Mouse (Mus musculus): Measurements from ENCODE around the gene Erc1. TPM values are rescaled to one million over a fixed set of nuclear protein-coding genes. Genes with fewer than 3 reads are reported as not detected.
A peak's percentile ranks its signal among the peaks of the same experiment; 100 is the strongest.

Gene Erc1
- polyA plus RNA-seq, 1 experiment from 2014 or later, result 6.5 TPM

GRCm38 (mm10) chr6:119590872-119591271 is 257.1 kb downstream of the Erc1 start:
- no peak overlapping the region for H3K9ac ChIP-seq (ENCODE audit: low read length)
- H3K4me1 ChIP-seq (replicated peaks; ENCODE audit: control insufficient read depth, insufficient read depth), result peaks cover 5% of the 10 kb centered on the region; the same call in 1 of the 2 replicates
- no peaks in the 10 kb centered on the region for H3K27me3 ChIP-seq (ENCODE audit: control insufficient read depth, insufficient read depth, low read length)
- TF ChIP-seq CTCF (IDR thresholded peaks at IDR 0.05; ENCODE audit: low read depth) (no peak), EP300 (optimal IDR thresholded peaks at IDR 0.05) (no peak)
- no peak for ATAC-seq (ENCODE audit: low FRiP score, low TSS enrichment)
- H3K9me3 ChIP-seq (ENCODE audit: control insufficient read depth, low read length), result no peaks in the 10 kb centered on the region
- no peak overlapping the region for H3K4me2 ChIP-seq (replicated peaks; ENCODE audit: low read depth)
- 67% methylated on average over 2 of the region's 2 CpGs for WGBS
- no peak overlapping the region for H3K4me3 ChIP-seq (ENCODE audit: low read depth, low read length)
- peak overlapping the region; percentile 65 for H3K27ac ChIP-seq (replicated peaks)
- no peaks in the 10 kb centered on the region for H3K36me3 ChIP-seq (ENCODE audit: control insufficient read depth, insufficient read depth, low read length)
- DNase-seq (ENCODE audit: low spot score), result no peak

GRCm38 (mm10) chr6:119587897-119588296 is 260.1 kb downstream of the Erc1 start:
- H3K36me3 ChIP-seq (ENCODE audit: control insufficient read depth, insufficient read depth, low read length), result no peaks in the 10 kb centered on the region
- DNase-seq (ENCODE audit: low spot score) (no peak), ATAC-seq (ENCODE audit: low FRiP score, low TSS enrichment) (no peak)
- no peak overlapping the region for H3K4me3 ChIP-seq (ENCODE audit: low read depth, low read length)
- no peaks in the 10 kb centered on the region for H3K27me3 ChIP-seq (ENCODE audit: control insufficient read depth, insufficient read depth, low read length)
- no peaks in the 10 kb centered on the region for H3K9me3 ChIP-seq (ENCODE audit: control insufficient read depth, low read length)
- H3K4me1 ChIP-seq (replicated peaks; ENCODE audit: control insufficient read depth, insufficient read depth), result peaks cover 5% of the 10 kb centered on the region; the same call in 1 of the 2 replicates
- no peak overlapping the region for H3K4me2 ChIP-seq (replicated peaks; ENCODE audit: low read depth)
- no peak overlapping the region for H3K9ac ChIP-seq (ENCODE audit: low read length)
- TF ChIP-seq EP300 (optimal IDR thresholded peaks at IDR 0.05), result no peak
- no peak for TF ChIP-seq CTCF (IDR thresholded peaks at IDR 0.05; ENCODE audit: low read depth)
- 77% methylated on average over 2 of the region's 2 CpGs for WGBS
- no peak overlapping the region for H3K27ac ChIP-seq (replicated peaks)

GRCm38 (mm10) chr6:119587454-119587853 is 260.5 kb downstream of the Erc1 start:
- no peaks in the 10 kb centered on the region for H3K9me3 ChIP-seq (ENCODE audit: control insufficient read depth, low read length)
- no peak overlapping the region for H3K9ac ChIP-seq (ENCODE audit: low read length)
- H3K4me2 ChIP-seq (replicated peaks; ENCODE audit: low read depth), result no peak overlapping the region
- DNase-seq (ENCODE audit: low spot score), result no peak
- H3K4me3 ChIP-seq (ENCODE audit: low read depth, low read length), result no peak overlapping the region
- no peaks in the 10 kb centered on the region for H3K36me3 ChIP-seq (ENCODE audit: control insufficient read depth, insufficient read depth, low read length)
- H3K27me3 ChIP-seq (ENCODE audit: control insufficient read depth, insufficient read depth, low read length), result no peaks in the 10 kb centered on the region
- no peak for ATAC-seq (ENCODE audit: low FRiP score, low TSS enrichment)
- no peak overlapping the region for H3K27ac ChIP-seq (replicated peaks)
- peaks cover 5% of the 10 kb centered on the region; the same call in 1 of the 2 replicates for H3K4me1 ChIP-seq (replicated peaks; ENCODE audit: control insufficient read depth, insufficient read depth)
- TF ChIP-seq CTCF (IDR thresholded peaks at IDR 0.05; ENCODE audit: low read depth) (no peak), EP300 (optimal IDR thresholded peaks at IDR 0.05) (no peak)

GRCm38 (mm10) chr6:119585652-119586375 is 262.2 kb downstream of the Erc1 start:
- peak; percentile 38; the same call in 1 of the 2 replicates for ATAC-seq (ENCODE audit: low FRiP score, low TSS enrichment)
- 69% methylated on average over 5 of the region's 5 CpGs for WGBS
- H3K36me3 ChIP-seq (ENCODE audit: control insufficient read depth, insufficient read depth, low read length), result no peaks in the 10 kb centered on the region
- TF ChIP-seq CTCF (IDR thresholded peaks at IDR 0.05; ENCODE audit: low read depth) (no peak), EP300 (optimal IDR thresholded peaks at IDR 0.05) (no peak)
- no peak overlapping the region for H3K4me3 ChIP-seq (ENCODE audit: low read depth, low read length)
- no peak overlapping the region for H3K4me2 ChIP-seq (replicated peaks; ENCODE audit: low read depth)
- H3K9ac ChIP-seq (ENCODE audit: low read length), result no peak overlapping the region
- peaks cover 5% of the 10 kb centered on the region; the same call in 1 of the 2 replicates for H3K4me1 ChIP-seq (replicated peaks; ENCODE audit: control insufficient read depth, insufficient read depth)
- peak; percentile 22 for DNase-seq (ENCODE audit: low spot score)
- no peaks in the 10 kb centered on the region for H3K27me3 ChIP-seq (ENCODE audit: control insufficient read depth, insufficient read depth, low read length)
- H3K9me3 ChIP-seq (ENCODE audit: control insufficient read depth, low read length), result no peaks in the 10 kb centered on the region
- no peak overlapping the region for H3K27ac ChIP-seq (replicated peaks)

GRCm38 (mm10) chr6:119584061-119584460 is 263.9 kb downstream of the Erc1 start:
- H3K36me3 ChIP-seq (ENCODE audit: control insufficient read depth, insufficient read depth, low read length), result no peaks in the 10 kb centered on the region
- no peak overlapping the region for H3K4me2 ChIP-seq (replicated peaks; ENCODE audit: low read depth)
- no peak overlapping the region for H3K4me3 ChIP-seq (ENCODE audit: low read depth, low read length)
- no peak for DNase-seq (ENCODE audit: low spot score)
- no peaks in the 10 kb centered on the region for H3K27me3 ChIP-seq (ENCODE audit: control insufficient read depth, insufficient read depth, low read length)
- peaks cover 5% of the 10 kb centered on the region; the same call in 1 of the 2 replicates for H3K4me1 ChIP-seq (replicated peaks; ENCODE audit: control insufficient read depth, insufficient read depth)
- TF ChIP-seq CTCF (IDR thresholded peaks at IDR 0.05; ENCODE audit: low read depth) (no peak), EP300 (optimal IDR thresholded peaks at IDR 0.05) (no peak)
- ATAC-seq (ENCODE audit: low FRiP score, low TSS enrichment), result no peak
- H3K9ac ChIP-seq (ENCODE audit: low read length), result no peak overlapping the region
- no peak overlapping the region for H3K27ac ChIP-seq (replicated peaks)
- no peaks in the 10 kb centered on the region for H3K9me3 ChIP-seq (ENCODE audit: control insufficient read depth, low read length)
- whole genome bisulfite sequencing, result 56% methylated on average over 1 of the region's 1 CpGs

- Histone ChIP-seq H3K27ac (replicated peaks) (no peak overlapping the region), H3K36me3 (ENCODE audit: control insufficient read depth, insufficient read depth, low read length) (no peaks in the 10 kb centered on the region), H3K4me2 (replicated peaks; ENCODE audit: low read depth) (no peak overlapping the region), H3K9me3 (ENCODE audit: control insufficient read depth, low read length) (no peaks in the 10 kb centered on the region), H3K4me1 (replicated peaks; ENCODE audit: control insufficient read depth, insufficient read depth) (peaks cover 5% of the 10 kb centered on the region; the same call in 1 of the 2 replicates), H3K9ac (ENCODE audit: low read length) (no peak overlapping the region), H3K4me3 (ENCODE audit: low read depth, low read length) (no peak overlapping the region), H3K27me3 (ENCODE audit: control insufficient read depth, insufficient read depth, low read length) (no peaks in the 10 kb centered on the region)
- no peak for TF ChIP-seq EP300 (optimal IDR thresholded peaks at IDR 0.05)
- no peak for TF ChIP-seq CTCF (IDR thresholded peaks at IDR 0.05; ENCODE audit: low read depth)
- ATAC-seq (ENCODE audit: low FRiP score, low TSS enrichment) (no peak), DNase-seq (ENCODE audit: low spot score) (no peak)
- WGBS, result 71% methylated on average over 5 of the region's 5 CpGs
Observed at GRCm38 (mm10) chr6:119583165-119583564, 264.8 kb downstream of the Erc1 start.

All from stomach, postnatal 0 days (tissue).